Mouse (Mus musculus): ENCODE data around the gene Ncf2.

Gene Ncf2

GRCm38 (mm10) chr1:152798125-152798524 is 1.9 kb upstream of the Ncf2 start:
- DNase-seq, result no peak

GRCm38 (mm10) chr1:152800633-152801176 is 711 bp downstream of the Ncf2 start:
- DNase-seq, result no peak

GRCm38 (mm10) chr1:152804907-152805306 is 4.9 kb downstream of the Ncf2 start:
- no peak for DNase-seq

- DNase-seq, result no peak
Observed at GRCm38 (mm10) chr1:152807619-152808391, 7.8 kb downstream of the Ncf2 start.

- DNase-seq, result no peak
Observed at GRCm38 (mm10) chr1:152808392-152808680, 8.3 kb downstream of the Ncf2 start.

GRCm38 (mm10) chr1:152809541-152810252 is 9.7 kb downstream of the Ncf2 start:
- no peak for DNase-seq

GRCm38 (mm10) chr1:152810533-152811439 is 10.8 kb downstream of the Ncf2 start:
- DNase-seq, result no peak

GRCm38 (mm10) chr1:152815265-152815701 is 15.3 kb downstream of the Ncf2 start:
- peak; percentile 39 for DNase-seq

GRCm38 (mm10) chr1:152817027-152817769 is 17.2 kb downstream of the Ncf2 start:
- DNase-seq, result no peak

- peak; percentile 27 for DNase-seq
Observed at GRCm38 (mm10) chr1:152817794-152818193, 17.8 kb downstream of the Ncf2 start.

GRCm38 (mm10) chr1:152819558-152819957 is 19.6 kb downstream of the Ncf2 start:
- no peak for DNase-seq

GRCm38 (mm10) chr1:152820911-152821695 is 21.1 kb downstream of the Ncf2 start:
- no peak for DNase-seq

- DNase-seq, result no peak
Observed at GRCm38 (mm10) chr1:152821746-152822145, 21.8 kb downstream of the Ncf2 start.

GRCm38 (mm10) chr1:152824206-152824605 is 24.2 kb downstream of the Ncf2 start:
- no peak for DNase-seq

GRCm38 (mm10) chr1:152826446-152826845 is 26.5 kb downstream of the Ncf2 start:
- DNase-seq, result no peak

GRCm38 (mm10) chr1:152828168-152828567 is 28.2 kb downstream of the Ncf2 start:
- DNase-seq, result no peak

GRCm38 (mm10) chr1:152828637-152829355 is 28.8 kb downstream of the Ncf2 start:
- DNase-seq, result no peak

GRCm38 (mm10) chr1:152830054-152830453 is 30.1 kb downstream of the Ncf2 start:
- DNase-seq, result no peak

GRCm38 (mm10) chr1:152831003-152831402 is 31.0 kb downstream of the Ncf2 start:
- DNase-seq, result no peak

GRCm38 (mm10) chr1:152831619-152832018 is 31.6 kb downstream of the Ncf2 start:
- DNase-seq, result no peak

- no peak for DNase-seq
Observed at GRCm38 (mm10) chr1:152832316-152832715, 32.3 kb downstream of the Ncf2 start.

Data from right cerebral cortex, postnatal 14 days (tissue).